Mouse (Mus musculus) CH12.LX (cell line): ENCODE data around the gene Wasf1. TPM values are rescaled to one million over a fixed set of nuclear protein-coding genes. Genes with fewer than 3 reads are reported as not detected.

Source experiments
- DNase-seq: peaks from one replicate; pipeline ENCODE4 v3.0.0-alpha.2; 2013; ENCODE audit errors: extremely low read depth
- H3K27ac ChIP-seq: 2 replicates; pipeline ENCODE4 v1.5.1; 2012; ENCODE audit warnings: low read depth, mild to moderate bottlenecking, control low read depth, moderate library complexity; ENCODE audit not compliant: insufficient read depth
- H3K27me3 ChIP-seq: replicated peaks from 2 replicates; pipeline ENCODE3; 2012; ENCODE audit warnings: inconsistent platforms
- H3K36me3 ChIP-seq, 2 experiments: replicated peaks in 1 of 2; 2 replicates each; pipeline versions ENCODE3 to v1.6.1; 2012; ENCODE audit warnings: inconsistent platforms in 1 of 2, low read length in 1 of 2, mild to moderate bottlenecking in 1 of 2, mixed read lengths in 1 of 2, moderate library complexity in 1 of 2; ENCODE audit not compliant: control insufficient read depth in 1 of 2, insufficient read depth in 1 of 2
- H3K4me1 ChIP-seq, 2 experiments: 2 replicates each; pipeline ENCODE4 v1.6.1; 2012; ENCODE audit warnings: inconsistent platforms in 1 of 2, moderate library complexity in 1 of 2; ENCODE audit not compliant: insufficient read depth in 2 of 2, control insufficient read depth in 1 of 2
- H3K4me2 ChIP-seq: 2 replicates; pipeline ENCODE4 v1.6.1; 2012; ENCODE audit warnings: low read depth, mild to moderate bottlenecking, control low read depth; ENCODE audit not compliant: poor library complexity, insufficient read depth, severe bottlenecking
- H3K4me3 ChIP-seq, 3 experiments: fragments of 150-350 bp in 1 of 3; sonication (generic) in 1 of 3; replicated peaks in 1 of 3; 2 replicates each; pipeline versions ENCODE3 to v1.5.1; 2011 to 2012; ENCODE audit warnings: low read depth in 2 of 3, low read length in 2 of 3, mild to moderate bottlenecking in 2 of 3, moderate library complexity in 2 of 3, control low read depth in 1 of 3, improper control_type of control experiment in 1 of 3, inconsistent platforms in 1 of 3, mixed read lengths in 1 of 3; ENCODE audit not compliant: poor library complexity in 1 of 3
- H3K79me2 ChIP-seq: replicated peaks from 2 replicates; pipeline ENCODE4 v1.6.1; 2012; ENCODE audit warnings: mild to moderate bottlenecking, moderate library complexity; ENCODE audit not compliant: control insufficient read depth, poor library complexity, insufficient read depth, severe bottlenecking; ENCODE audit errors: extremely low read depth
- H3K9ac ChIP-seq: 2 replicates; pipeline ENCODE4 v1.6.1; 2012; ENCODE audit warnings: low read depth, mild to moderate bottlenecking, control low read depth, moderate library complexity; ENCODE audit not compliant: insufficient read depth
- H3K9me3 ChIP-seq: replicated peaks from 2 replicates; pipeline ENCODE3; 2012; ENCODE audit warnings: low read length, inconsistent platforms, mixed read lengths
- BHLHE40 ChIP-seq: IDR thresholded peaks from 2 replicates; pipeline ENCODE4 v1.6.1; 2011; ENCODE audit warnings: mild to moderate bottlenecking, low read depth, low read length, improper control_type of control experiment
- CTCF ChIP-seq, 2 experiments: IDR thresholded peaks in 1 of 2; conservative IDR thresholded peaks in 1 of 2; 2 replicates each; pipeline ENCODE4 v1.5.1; 2011 to 2012; ENCODE audit warnings: low read depth in 2 of 2, low read length in 2 of 2, improper control_type of control experiment in 1 of 2, inconsistent platforms in 1 of 2, mild to moderate bottlenecking in 1 of 2, moderate library complexity in 1 of 2
- E2F4 ChIP-seq: IDR thresholded peaks from 2 replicates; pipeline ENCODE4 v1.6.1; 2011; ENCODE audit warnings: low read depth, low read length, improper control_type of control experiment; ENCODE audit not compliant: insufficient replicate concordance
- ETS1 ChIP-seq: conservative IDR thresholded peaks from 2 replicates; pipeline ENCODE4 v1.6.1; 2012; ENCODE audit warnings: low read depth, mild to moderate bottlenecking, inconsistent platforms, low read length, improper control_type of control experiment, moderate library complexity
- GABPA ChIP-seq: IDR thresholded peaks from 2 replicates; pipeline ENCODE4 v1.6.1; 2012; ENCODE audit warnings: low read depth, low read length, improper control_type of control experiment, inconsistent platforms; ENCODE audit not compliant: insufficient replicate concordance
- HCFC1 ChIP-seq: IDR thresholded peaks from 2 replicates; pipeline ENCODE4 v1.6.1; 2012; ENCODE audit warnings: low read depth, mild to moderate bottlenecking, inconsistent platforms, low read length, improper control_type of control experiment
- IRF4 ChIP-seq: IDR thresholded peaks from 2 replicates; pipeline ENCODE4 v1.6.1; 2014; ENCODE audit warnings: low read depth, mild to moderate bottlenecking, inconsistent platforms, low read length, improper control_type of control experiment
- JUN ChIP-seq: IDR thresholded peaks from 2 replicates; pipeline ENCODE4 v1.6.1; 2011; ENCODE audit warnings: low read depth, mild to moderate bottlenecking, low read length, improper control_type of control experiment, moderate library complexity; ENCODE audit not compliant: insufficient read depth
- JUND ChIP-seq: conservative IDR thresholded peaks from 2 replicates; pipeline ENCODE4 v1.6.1; 2011; ENCODE audit warnings: low read depth, low read length, improper control_type of control experiment
- MAFK ChIP-seq: IDR thresholded peaks from 2 replicates; pipeline ENCODE4 v1.6.1; 2011; ENCODE audit warnings: low read length, improper control_type of control experiment; ENCODE audit not compliant: insufficient replicate concordance
- MEF2A ChIP-seq: IDR thresholded peaks from 2 replicates; pipeline ENCODE4 v1.6.1; 2014; ENCODE audit warnings: low read depth, mild to moderate bottlenecking, inconsistent platforms, low read length, improper control_type of control experiment, borderline replicate concordance
- NELFE ChIP-seq: IDR thresholded peaks from 2 replicates; pipeline ENCODE4 v1.6.1; 2011; ENCODE audit warnings: low read depth, low read length, improper control_type of control experiment
- PAX5 ChIP-seq: IDR thresholded peaks from 2 replicates; pipeline ENCODE4 v1.6.1; 2012; ENCODE audit warnings: low read length, inconsistent platforms, mixed read lengths
- POLR2A ChIP-seq: IDR thresholded peaks from 2 replicates; pipeline ENCODE4 v1.6.1; 2011; ENCODE audit warnings: low read depth, mild to moderate bottlenecking, improper control_type of control experiment, low read length
- POLR2AphosphoS2 ChIP-seq: IDR thresholded peaks from 2 replicates; pipeline ENCODE4 v1.6.1; 2011; ENCODE audit warnings: low read depth, low read length, improper control_type of control experiment
- RAD21 ChIP-seq: IDR thresholded peaks from 2 replicates; pipeline ENCODE4 v1.6.1; 2011; ENCODE audit warnings: low read depth, mild to moderate bottlenecking, low read length, improper control_type of control experiment, moderate library complexity
- RCOR1 ChIP-seq: conservative IDR thresholded peaks from 2 replicates; pipeline ENCODE4 v1.6.1; 2012; ENCODE audit warnings: low read depth, mild to moderate bottlenecking, inconsistent platforms, low read length, improper control_type of control experiment
- SMC3 ChIP-seq: IDR thresholded peaks from 2 replicates; pipeline ENCODE4 v1.6.1; 2011; ENCODE audit warnings: low read depth, low read length, improper control_type of control experiment
- TBP ChIP-seq: conservative IDR thresholded peaks from 2 replicates; pipeline ENCODE4 v1.6.1; 2011; ENCODE audit warnings: low read depth, low read length, improper control_type of control experiment
- UBTF ChIP-seq: IDR thresholded peaks from 2 replicates; pipeline ENCODE4 v1.6.1; 2012; ENCODE audit warnings: low read depth, mild to moderate bottlenecking, inconsistent platforms, low read length, improper control_type of control experiment, moderate library complexity
- USF2 ChIP-seq: conservative IDR thresholded peaks from 2 replicates; pipeline ENCODE4 v1.6.1; 2011; ENCODE audit warnings: low read depth, low read length, improper control_type of control experiment
- ZC3H11A ChIP-seq: IDR thresholded peaks from 2 replicates; pipeline ENCODE4 v1.6.1; 2012; ENCODE audit warnings: low read depth, mild to moderate bottlenecking, inconsistent platforms, low read length, improper control_type of control experiment
- ZKSCAN1 ChIP-seq: IDR thresholded peaks from 2 replicates; pipeline ENCODE4 v1.6.1; 2012; ENCODE audit warnings: low read depth, inconsistent platforms, low read length, improper control_type of control experiment, borderline replicate concordance
- ZMIZ1 ChIP-seq: IDR thresholded peaks from 2 replicates; pipeline ENCODE4 v1.6.1; 2012; ENCODE audit warnings: low read depth, mild to moderate bottlenecking, inconsistent platforms, low read length, improper control_type of control experiment
- ZNF384 ChIP-seq: IDR thresholded peaks from 2 replicates; pipeline ENCODE4 v1.6.1; 2012; ENCODE audit warnings: low read depth, low read length, improper control_type of control experiment, inconsistent platforms
- dilution Hi-C: fragments of 300-500 bp; cut with MboI; formaldehyde crosslinking; loops from 2 replicates; pipeline ENCODE4 v1.14.3; 2020; ENCODE audit warnings: low sequenced_read_pairs; ENCODE audit not compliant: extremely low pct_unique_long_range_greater_than_20kb, extremely low pct_ligation_motif_present
- in situ Hi-C: fragments of 300-500 bp; cut with MboI; formaldehyde crosslinking; loops from 3 replicates; pipeline ENCODE4 v1.14.3; 2019; ENCODE audit warnings: low sequenced_read_pairs, low pct_ligation_motif_present, low pct_unique_long_range_greater_than_20kb, mixed read lengths
- polyA plus RNA-seq: library from polyadenylated mRNA; unstranded; fragments of >175 nt; gene quantifications from 2 replicates; pipeline ENCODE4 v1.2.1, GENCODE M21; 2012; ENCODE audit warnings: low read depth; ENCODE audit not compliant: insufficient read length
- total RNA-seq, 2 experiments: library from RNA; depleted of rRNA; stranded (reverse); fragments of 300-350 nt in 1 of 2; fragments of >200 nt in 1 of 2; gene quantifications; 2 replicates each; pipeline ENCODE4 v1.2.3; 2012 to 2014

Gene Wasf1
- total and polyA plus RNA-seq, 3 experiments: 0.09 TPM; not detected in 2

- TF ChIP-seq MEF2A (no peak), ZNF384 (no peak), IRF4 (no peak), RCOR1 (no peak), UBTF (no peak), HCFC1 (no peak), ETS1 (no peak), NELFE (no peak), TBP (no peak), POLR2A (no peak), E2F4 (no peak), SMC3 (no peak), POLR2AphosphoS2 (no peak), USF2 (no peak)
- no peaks in the 10 kb centered on the region for H3K9me3 ChIP-seq
- DNase-seq: no peak
- H3K4me2 ChIP-seq: no peak overlapping the region
- no peak overlapping the region for H3K4me3 ChIP-seq
- H3K4me1 ChIP-seq: no peaks in the 10 kb centered on the region; a peak in 1 of 4 replicates
- no peaks in the 10 kb centered on the region for H3K79me2 ChIP-seq
- H3K9ac ChIP-seq: no peak overlapping the region
- in situ Hi-C loops (no loop called here), dilution Hi-C loops (no loop called here)
- no peaks in the 10 kb centered on the region for H3K27me3 ChIP-seq
- H3K27ac ChIP-seq: no peak overlapping the region
- no peaks in the 10 kb centered on the region for H3K36me3 ChIP-seq
These were observed 22.9 kb downstream of the Wasf1 start for GRCm38 (mm10) chr10:40906131-40906530.

GRCm38 (mm10) chr10:40906802-40907201 is 23.5 kb downstream of the Wasf1 start:
- Histone ChIP-seq H3K27ac (no peak overlapping the region), H3K79me2 (no peaks in the 10 kb centered on the region), H3K9me3 (no peaks in the 10 kb centered on the region), H3K4me3 (no peak overlapping the region), H3K4me1 (no peaks in the 10 kb centered on the region; a peak in 1 of 4 replicates), H3K4me2 (no peak overlapping the region), H3K27me3 (no peaks in the 10 kb centered on the region), H3K9ac (no peak overlapping the region), H3K36me3 (no peaks in the 10 kb centered on the region)
- dilution Hi-C loops: no loop called here
- no peak for TF ChIP-seq MAFK
- TF ChIP-seq GABPA: no peak
- TF ChIP-seq ZC3H11A: no peak
- DNase-seq: no peak
- in situ Hi-C loops: no loop called here

DNA sequence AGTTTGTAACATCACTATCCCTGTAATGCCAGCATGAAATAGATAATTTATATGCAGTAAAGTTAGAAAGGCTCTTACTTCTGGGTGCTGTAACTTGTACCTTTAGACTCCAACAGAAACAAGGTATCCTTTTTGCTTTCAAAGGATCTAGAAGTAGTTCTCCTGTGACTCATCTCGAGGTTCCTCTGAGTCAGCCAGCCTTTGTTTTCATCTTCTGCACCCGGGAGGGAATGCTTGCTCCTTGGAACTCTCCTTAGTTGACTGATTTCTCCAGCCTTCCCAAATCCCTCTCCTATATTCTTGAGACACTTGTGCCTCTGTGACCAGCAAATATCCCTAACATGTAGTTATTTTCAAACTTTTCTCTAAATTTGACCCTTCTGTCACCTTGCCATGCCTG is 25.3 kb downstream of the Wasf1 start:
- Histone ChIP-seq H3K79me2 (no peaks in the 10 kb centered on the region), H3K4me2 (no peak overlapping the region), H3K9ac (no peak overlapping the region), H3K4me3 (no peak overlapping the region), H3K9me3 (no peaks in the 10 kb centered on the region), H3K36me3 (no peaks in the 10 kb centered on the region), H3K4me1 (no peaks in the 10 kb centered on the region; a peak in 1 of 4 replicates), H3K27me3 (no peaks in the 10 kb centered on the region), H3K27ac (no peak overlapping the region)
- dilution Hi-C loops: no loop called here
- TF ChIP-seq ZKSCAN1 (no peak), POLR2A (no peak), POLR2AphosphoS2 (no peak), JUN (no peak), ETS1 (no peak), RAD21 (no peak), ZMIZ1 (no peak), NELFE (no peak), PAX5 (no peak), BHLHE40 (no peak), ZC3H11A (no peak), CTCF (conservative IDR thresholded peaks at IDR 0.05 in 1 of 2, IDR thresholded peaks at IDR 0.05 in 1 of 2; ENCODE audit: low read depth in 2 of 2, low read length in 2 of 2) (no peak), JUND (no peak), RCOR1 (no peak)
- in situ Hi-C loops: no loop called here
- no peak for DNase-seq
